Mouse (Mus musculus): ENCODE data around the gene Mreg.

DNA sequence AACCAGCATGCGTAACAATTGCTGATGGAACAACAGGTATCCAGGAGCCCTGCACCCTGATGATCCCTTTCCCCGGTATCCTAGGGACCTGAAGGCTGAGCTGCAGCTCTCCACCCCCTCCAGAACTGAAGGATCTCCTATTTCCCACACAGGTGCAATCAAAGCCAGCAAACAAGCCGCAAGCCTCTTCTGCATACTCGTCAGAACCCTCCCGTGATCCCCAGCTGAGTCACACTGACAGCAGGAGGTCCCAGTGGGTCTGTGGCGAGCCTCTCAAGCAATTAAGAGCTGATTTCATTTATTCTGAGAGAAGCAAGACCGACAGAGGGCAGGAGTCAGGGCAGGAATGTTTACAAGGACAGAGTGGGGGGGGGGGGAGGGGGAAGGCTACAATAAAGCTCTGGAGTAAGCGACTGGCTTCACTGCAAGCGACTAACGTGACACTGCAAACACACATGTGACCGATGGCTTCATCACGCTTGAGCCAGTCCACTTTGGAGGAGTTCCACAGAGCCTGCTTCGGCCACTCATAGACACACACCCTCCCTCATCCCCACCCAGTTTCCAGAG, 29.1 kb downstream of the Mreg start:
- TF ChIP-seq EP300 (IDR thresholded peaks at IDR 0.05; ENCODE audit: low read length) (no peak), ETS1 (conservative IDR thresholded peaks at IDR 0.05; ENCODE audit: low read depth, low read length) (peak; percentile 34; the same call in 1 of the 2 replicates), POLR2A (IDR thresholded peaks at IDR 0.05; ENCODE audit: low read depth, low read length) (no peak), CTCF (conservative IDR thresholded peaks at IDR 0.05 in 1 of 2, IDR thresholded peaks at IDR 0.05 in 1 of 2; ENCODE audit: low read depth in 2 of 2, low read length in 2 of 2) (no peak)

Data from CH12.LX (cell line).